Comparison of ENCODE assay signal across 11 mouse cellular contexts in genomic region chr1:25085616-25086372, GRCm38 (mm10).
DNase-seq lines count a peak whose midpoint lies in the region; ATAC-seq and TF ChIP-seq lines count a peak whose summit lies in the region.
"Had no signal": no experiment of that assay in that cellular context is flagged by ENCODE, and none has a peak within 500 bp of the region (broad histone marks: within the 10 kb centered on the region; RNA-seq: fewer than 3 reads in every experiment).

No protein-coding gene starts in this region.

- ATAC-seq in lung, postnatal 0 days, result no peak
- peak; percentile 52; the same call in 1 of the 2 replicates for ATAC-seq in hindbrain, embryonic 14.5 days (ENCODE audit: low FRiP score)
- ATAC-seq in midbrain, postnatal 0 days (ENCODE audit: low FRiP score), result no peak
- no peak for ATAC-seq in liver, embryonic 11.5 days (replicated peaks; ENCODE audit: low FRiP score)
- ATAC-seq in CD4-positive, CD25-positive, alpha-beta regulatory T cell, adult 4 months, result no peak

- TF ChIP-seq CTCF in lung, postnatal 0 days (IDR thresholded peaks at IDR 0.05), result peak; percentile 21; the same call in 1 of the 2 replicates
- TF ChIP-seq CTCF in midbrain, postnatal 0 days (IDR thresholded peaks at IDR 0.05), result peak; percentile 37

- DNase-seq in lung, postnatal 0 days (ENCODE audit: low spot score), result no peak
- no peak for DNase-seq in lung, postnatal 25 days (ENCODE audit: low spot score)
- DNase-seq in cerebellum, adult 9-11 months, result peak; percentile 91
- peak; percentile 33 for DNase-seq in hindbrain, embryonic 14.5 days (ENCODE audit: low spot score)
- peak; percentile 71 for DNase-seq in midbrain, postnatal 0 days (ENCODE audit: low spot score)
- no peak for DNase-seq in liver, embryonic 11.5 days (ENCODE audit: low spot score)
- DNase-seq in kidney, postnatal 36 days, result no peak
- DNase-seq: heart, postnatal 36 days; liver, embryonic 13.5 days had no signal

- WGBS in lung, postnatal 0 days, result 59% methylated on average over 14 of the region's 14 CpGs
- 49% methylated on average over 14 of the region's 14 CpGs for WGBS in hindbrain, embryonic 14.5 days
- WGBS in midbrain, postnatal 0 days, result 56% methylated on average over 14 of the region's 14 CpGs
- 74% methylated on average over 14 of the region's 14 CpGs for WGBS in liver, embryonic 11.5 days

- no peak for TF ChIP-seq EP300 in lung, postnatal 0 days (IDR thresholded peaks at IDR 0.05)

- 0 out of 2 replicates have a peak overlapping the region, but pooled peaks have one; percentile 17 for H3K4me2 ChIP-seq in lung, postnatal 0 days (replicated peaks; ENCODE audit: low read depth, low read length)
- H3K4me2 ChIP-seq in hindbrain, embryonic 14.5 days (replicated peaks), result 0 out of 2 replicates have a peak overlapping the region, but pooled peaks have one; percentile 6
- H3K4me2 ChIP-seq in midbrain, postnatal 0 days (ENCODE audit: low read depth, low read length, poor library complexity, severe bottlenecking), result no peak overlapping the region
- H3K4me2 ChIP-seq in liver, embryonic 11.5 days, result no peak overlapping the region
- H3K4me2 ChIP-seq: liver, embryonic 13.5 days had no signal

- no peaks in the 10 kb centered on the region for H3K9me3 ChIP-seq in lung, postnatal 0 days (ENCODE audit: low read length)
- 0 out of 2 replicates have a peak, but pooled peaks cover 3% of the 10 kb centered on the region for H3K9me3 ChIP-seq in hindbrain, embryonic 14.5 days (ENCODE audit: control insufficient read depth, low read length)
- H3K9me3 ChIP-seq in midbrain, postnatal 0 days (ENCODE audit: low read length), result no peaks in the 10 kb centered on the region
- H3K9me3 ChIP-seq in liver, embryonic 11.5 days (ENCODE audit: control insufficient read depth, low read length), result no peaks in the 10 kb centered on the region
- H3K9me3 ChIP-seq: liver, embryonic 13.5 days had no signal

- H3K9ac ChIP-seq in lung, postnatal 0 days (replicated peaks; ENCODE audit: low read depth), result no peak overlapping the region
- H3K9ac ChIP-seq in hindbrain, embryonic 14.5 days, result no peak overlapping the region
- H3K9ac ChIP-seq in midbrain, postnatal 0 days (replicated peaks; ENCODE audit: low read length, poor library complexity, severe bottlenecking), result no peak overlapping the region
- H3K9ac ChIP-seq in liver, embryonic 11.5 days (ENCODE audit: low read depth, low read length), result no peak overlapping the region
- H3K9ac ChIP-seq: liver, embryonic 13.5 days had no signal

- no peaks in the 10 kb centered on the region for H3K4me1 ChIP-seq in lung, postnatal 0 days (ENCODE audit: insufficient read depth, low read depth, low read length)
- peaks cover 21% of the 10 kb centered on the region for H3K4me1 ChIP-seq in hindbrain, embryonic 14.5 days (replicated peaks; ENCODE audit: control insufficient read depth, insufficient read depth, low read length)
- no peaks in the 10 kb centered on the region; the same call in 1 of the 2 replicates for H3K4me1 ChIP-seq in midbrain, postnatal 0 days (ENCODE audit: insufficient read depth, low read length)
- H3K4me1 ChIP-seq in liver, embryonic 11.5 days (replicated peaks; ENCODE audit: control insufficient read depth, insufficient read depth, low read length), result no peaks in the 10 kb centered on the region
- H3K4me1 ChIP-seq: liver, embryonic 13.5 days had no signal

- H3K4me3 ChIP-seq in lung, postnatal 0 days (ENCODE audit: low read depth, low read length), result no peak overlapping the region
- H3K4me3 ChIP-seq in hindbrain, embryonic 14.5 days (replicated peaks; ENCODE audit: low read length), result no peak overlapping the region
- H3K4me3 ChIP-seq in midbrain, postnatal 0 days (ENCODE audit: low read depth, low read length), result no peak overlapping the region
- H3K4me3 ChIP-seq in liver, embryonic 11.5 days (ENCODE audit: low read depth, low read length), result no peak overlapping the region
- H3K4me3 ChIP-seq: liver, embryonic 13.5 days had no signal

- no peaks in the 10 kb centered on the region for H3K36me3 ChIP-seq in lung, postnatal 0 days (ENCODE audit: insufficient read depth, low read length)
- 0 out of 2 replicates have a peak, but pooled peaks cover 3% of the 10 kb centered on the region for H3K36me3 ChIP-seq in hindbrain, embryonic 14.5 days (replicated peaks; ENCODE audit: control insufficient read depth, insufficient read depth)
- H3K36me3 ChIP-seq in midbrain, postnatal 0 days (ENCODE audit: insufficient read depth, low read length), result no peaks in the 10 kb centered on the region
- H3K36me3 ChIP-seq in liver, embryonic 11.5 days (ENCODE audit: control insufficient read depth, insufficient read depth, low read length), result no peaks in the 10 kb centered on the region
- H3K36me3 ChIP-seq: G1E; liver, embryonic 13.5 days had no signal

- H3K27me3 ChIP-seq in lung, postnatal 0 days (replicated peaks; ENCODE audit: insufficient read depth, low read length), result no peaks in the 10 kb centered on the region
- no peaks in the 10 kb centered on the region for H3K27me3 ChIP-seq in hindbrain, embryonic 14.5 days (ENCODE audit: control insufficient read depth, insufficient read depth, low read length)
- H3K27me3 ChIP-seq in midbrain, postnatal 0 days (ENCODE audit: insufficient read depth, low read length), result no peaks in the 10 kb centered on the region
- H3K27me3 ChIP-seq in liver, embryonic 11.5 days (replicated peaks; ENCODE audit: control insufficient read depth, insufficient read depth, low read length), result no peaks in the 10 kb centered on the region
- H3K27me3 ChIP-seq: liver, embryonic 13.5 days had no signal

- H3K27ac ChIP-seq in lung, postnatal 0 days (ENCODE audit: low read length), result no peak overlapping the region
- peak overlapping the region; percentile 51 for H3K27ac ChIP-seq in hindbrain, embryonic 14.5 days
- H3K27ac ChIP-seq in midbrain, postnatal 0 days (ENCODE audit: low read depth, low read length), result peak overlapping the region; percentile 7
- H3K27ac ChIP-seq in liver, embryonic 11.5 days (ENCODE audit: low read depth, low read length), result no peak overlapping the region
- H3K27ac ChIP-seq: liver, embryonic 13.5 days had no signal

Comparison
In these comparisons a context has a peak if more than half of its experiments do, and no peak if none do; other contexts are left out.
1. DNase-seq: peak in cerebellum, adult 9-11 months (single experiment), hindbrain, embryonic 14.5 days (single experiment) and midbrain, postnatal 0 days (single experiment); none in lung, postnatal 0 days (single experiment), lung, postnatal 25 days (single experiment), liver, embryonic 11.5 days (single experiment) and kidney, postnatal 36 days (0 of 2).
2. H3K27ac ChIP-seq: peak in hindbrain, embryonic 14.5 days (single experiment) and midbrain, postnatal 0 days (single experiment); none in lung, postnatal 0 days (single experiment) and liver, embryonic 11.5 days (single experiment).
3. H3K4me2 ChIP-seq: peak in lung, postnatal 0 days (single experiment) and hindbrain, embryonic 14.5 days (single experiment); none in midbrain, postnatal 0 days (single experiment) and liver, embryonic 11.5 days (single experiment).